Mouse (Mus musculus): ENCODE measurements around the gene Elof1. TPM values are rescaled to one million over a fixed set of nuclear protein-coding genes. Genes with fewer than 3 reads are reported as not detected.
"Not testable (repeated sequence)": the region's sequence is repeated elsewhere in the genome, so short reads cannot be mapped to it uniquely, and the experiment has no call there.

Elof1 gene
- total RNA-seq, 1 experiment = 85.3 TPM

DNA sequence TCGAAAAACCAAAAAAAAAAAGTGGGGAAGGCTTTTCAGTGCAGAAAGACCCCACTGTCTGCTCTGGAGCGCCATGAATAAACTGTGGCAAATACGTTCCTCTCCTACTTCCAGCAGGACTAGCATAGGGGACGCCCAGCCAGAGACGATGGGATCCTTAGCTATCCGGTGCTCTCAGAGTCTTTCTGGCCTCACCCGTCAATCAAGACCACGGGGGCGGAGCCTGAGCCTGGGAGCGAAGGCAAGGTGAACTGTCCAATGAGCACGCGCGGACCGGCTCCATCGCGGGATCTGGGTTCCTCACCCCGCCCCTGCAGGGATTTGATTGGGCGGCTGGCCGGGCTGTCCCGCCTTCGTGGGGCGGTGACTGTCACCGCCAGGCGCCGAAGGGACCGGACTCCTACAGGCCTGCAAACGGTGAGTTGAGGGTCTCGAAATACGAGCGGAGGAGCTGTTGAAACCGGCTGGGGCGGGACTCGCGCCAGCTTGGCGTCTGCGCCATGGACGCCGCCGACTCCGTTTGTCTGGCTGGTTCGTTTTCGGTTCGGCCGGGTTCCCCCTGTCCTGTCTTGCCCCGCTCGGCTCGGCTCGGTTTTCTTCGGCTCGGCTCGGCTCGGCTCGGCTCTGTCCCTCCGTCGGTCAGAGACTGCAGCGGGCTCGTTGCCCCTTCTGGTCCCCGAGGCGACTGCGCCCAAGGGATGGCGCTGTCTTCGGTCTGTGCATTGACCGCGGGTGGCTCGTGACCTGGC lies 39.7 kb upstream of the Elof1 start, which contains the start of gene Pigyl:
Gene Pigyl (plus strand): TSS at position 350 of the 749 bp plus-strand sequence.
- Histone ChIP-seq H3K9ac (ENCODE audit: insufficient read depth, low read depth, low read length, poor library complexity, severe bottlenecking) (peak within 1 kb of the TSS; percentile 80), H3K4me1 (ENCODE audit: control insufficient read depth in 2 of 2, insufficient read depth in 2 of 2, low read length in 2 of 2, poor library complexity in 1 of 2) (peaks cover 0 to 7% of the 10 kb centered on the region in 2 experiments; a peak in 1 of 4 replicates), H3K4me3 (ENCODE audit: insufficient read depth in 1 of 2, low read depth in 1 of 2, low read length in 2 of 2, poor library complexity in 1 of 2, severe bottlenecking in 1 of 2) (peak within 1 kb of the TSS; percentile 74 to 97), H3K9me3 (ENCODE audit: control insufficient read depth, insufficient read depth, low read depth, low read length) (no peaks in the 10 kb centered on the region), H3K27ac (ENCODE audit: insufficient read depth, low read depth, low read length, poor library complexity, severe bottlenecking) (peak within 1 kb of the TSS; percentile 9; the same call in 1 of the 2 replicates), H3K36me3 (ENCODE audit: control insufficient read depth, insufficient read depth, low read length, poor library complexity, severe bottlenecking) (peaks cover 6% of the 10 kb centered on the region; the same call in 1 of the 2 replicates)
- peak; percentile 99 for DNase-seq (ENCODE audit: low read depth, low spot score)
- in situ Hi-C loops (cut with MboI; ENCODE audit: low sequenced_read_pairs in 2 of 2, unreplicated experiment in 2 of 2) = no loop called here
- TF ChIP-seq HCFC1 (IDR thresholded peaks at IDR 0.05; ENCODE audit: borderline replicate concordance, insufficient read depth, low read length) (peak; percentile 41; the same call in 1 of the 2 replicates), MAFK (IDR thresholded peaks at IDR 0.05; ENCODE audit: insufficient read depth, low read depth, low read length) (no peak), ZNF384 (IDR thresholded peaks at IDR 0.05; ENCODE audit: low read depth, low read length) (no peak), ZC3H11A (IDR thresholded peaks at IDR 0.05; ENCODE audit: borderline replicate concordance, low read depth, low read length) (no peak), CHD2 (IDR thresholded peaks at IDR 0.05; ENCODE audit: low read depth, low read length) (peak; percentile 86)

DNA sequence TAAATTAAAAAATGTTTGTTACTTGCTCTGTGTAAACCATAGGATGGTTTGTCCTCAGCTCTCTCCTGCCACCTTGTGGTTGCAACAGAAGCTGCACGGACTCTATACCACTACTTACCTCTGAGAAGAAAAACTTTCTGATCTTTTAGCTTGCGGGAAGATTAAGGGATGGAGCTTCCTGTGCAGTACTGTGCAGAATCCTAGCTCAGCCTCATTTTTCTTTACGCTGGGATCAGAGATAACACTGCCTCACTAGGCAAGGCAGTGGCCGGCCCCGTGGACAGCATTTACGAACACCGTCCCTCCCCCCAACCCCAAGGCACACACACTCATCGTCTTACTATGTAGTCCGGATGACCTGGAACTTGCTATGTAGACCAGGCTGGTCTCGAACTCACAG lies 38.6 kb upstream of the Elof1 start:
- H3K36me3 ChIP-seq (ENCODE audit: control insufficient read depth, insufficient read depth, low read length, poor library complexity, severe bottlenecking) = peaks cover 6% of the 10 kb centered on the region; the same call in 1 of the 2 replicates
- no peaks in the 10 kb centered on the region for H3K9me3 ChIP-seq (ENCODE audit: control insufficient read depth, insufficient read depth, low read depth, low read length)
- no peak for DNase-seq (ENCODE audit: low read depth, low spot score)
- no peak for TF ChIP-seq HCFC1 (IDR thresholded peaks at IDR 0.05; ENCODE audit: borderline replicate concordance, insufficient read depth, low read length)
- TF ChIP-seq CHD2 (IDR thresholded peaks at IDR 0.05; ENCODE audit: low read depth, low read length) = no peak
- peak; percentile 66 for TF ChIP-seq ZC3H11A (IDR thresholded peaks at IDR 0.05; ENCODE audit: borderline replicate concordance, low read depth, low read length)
- TF ChIP-seq ZNF384 (IDR thresholded peaks at IDR 0.05; ENCODE audit: low read depth, low read length) = no peak
- TF ChIP-seq MAFK (IDR thresholded peaks at IDR 0.05; ENCODE audit: insufficient read depth, low read depth, low read length) = no peak
- no peak overlapping the region for H3K27ac ChIP-seq (ENCODE audit: insufficient read depth, low read depth, low read length, poor library complexity, severe bottlenecking)
- in situ Hi-C loops (cut with MboI; ENCODE audit: low sequenced_read_pairs in 2 of 2, unreplicated experiment in 2 of 2) = no loop called here
- peak overlapping the region; percentile 31; the same call in 1 of the 2 replicates for H3K9ac ChIP-seq (ENCODE audit: insufficient read depth, low read depth, low read length, poor library complexity, severe bottlenecking)
- peak overlapping the region in 1 of 2 experiments; percentile 25; a peak in 2 of 4 replicates for H3K4me3 ChIP-seq (ENCODE audit: insufficient read depth in 1 of 2, low read depth in 1 of 2, low read length in 2 of 2, poor library complexity in 1 of 2, severe bottlenecking in 1 of 2)
- peaks cover 0 to 7% of the 10 kb centered on the region in 2 experiments; a peak in 1 of 4 replicates for H3K4me1 ChIP-seq (ENCODE audit: control insufficient read depth in 2 of 2, insufficient read depth in 2 of 2, low read length in 2 of 2, poor library complexity in 1 of 2)

DNA sequence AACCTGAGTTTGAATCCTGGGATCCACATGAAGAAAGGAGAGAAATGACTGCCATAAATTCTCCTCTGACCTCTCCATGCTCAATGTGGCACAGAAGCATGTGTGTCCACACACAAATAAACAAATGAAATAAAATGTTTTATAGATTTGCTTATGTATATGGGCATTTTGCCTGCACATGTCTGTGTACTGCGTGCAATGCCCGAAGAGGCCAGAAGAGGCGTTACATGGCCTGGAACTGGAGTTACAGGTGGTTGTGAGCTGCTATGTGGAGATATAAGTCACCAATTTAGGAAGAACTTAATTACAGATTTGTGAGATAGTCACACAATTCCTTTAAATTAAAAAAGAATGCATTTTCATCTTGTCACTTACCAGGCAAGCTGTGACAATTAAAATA lies 36.8 kb upstream of the Elof1 start:
- TF ChIP-seq ZC3H11A (IDR thresholded peaks at IDR 0.05; ENCODE audit: borderline replicate concordance, low read depth, low read length) (no peak), ZNF384 (IDR thresholded peaks at IDR 0.05; ENCODE audit: low read depth, low read length) (no peak), CHD2 (IDR thresholded peaks at IDR 0.05; ENCODE audit: low read depth, low read length) (no peak), HCFC1 (IDR thresholded peaks at IDR 0.05; ENCODE audit: borderline replicate concordance, insufficient read depth, low read length) (no peak), MAFK (IDR thresholded peaks at IDR 0.05; ENCODE audit: insufficient read depth, low read depth, low read length) (no peak)
- H3K4me3 ChIP-seq (ENCODE audit: insufficient read depth in 1 of 2, low read depth in 1 of 2, low read length in 2 of 2, poor library complexity in 1 of 2, severe bottlenecking in 1 of 2) = no peak overlapping the region
- peaks cover 6% of the 10 kb centered on the region; the same call in 1 of the 2 replicates for H3K36me3 ChIP-seq (ENCODE audit: control insufficient read depth, insufficient read depth, low read length, poor library complexity, severe bottlenecking)
- H3K27ac ChIP-seq (ENCODE audit: insufficient read depth, low read depth, low read length, poor library complexity, severe bottlenecking) = no peak overlapping the region
- no peak overlapping the region for H3K9ac ChIP-seq (ENCODE audit: insufficient read depth, low read depth, low read length, poor library complexity, severe bottlenecking)
- peaks cover 0 to 10% of the 10 kb centered on the region in 2 experiments; a peak in 2 of 4 replicates for H3K4me1 ChIP-seq (ENCODE audit: control insufficient read depth in 2 of 2, insufficient read depth in 2 of 2, low read length in 2 of 2, poor library complexity in 1 of 2)
- in situ Hi-C loops (cut with MboI; ENCODE audit: low sequenced_read_pairs in 2 of 2, unreplicated experiment in 2 of 2) = no loop called here
- DNase-seq (ENCODE audit: low read depth, low spot score) = no peak
- no peaks in the 10 kb centered on the region for H3K9me3 ChIP-seq (ENCODE audit: control insufficient read depth, insufficient read depth, low read depth, low read length)

DNA sequence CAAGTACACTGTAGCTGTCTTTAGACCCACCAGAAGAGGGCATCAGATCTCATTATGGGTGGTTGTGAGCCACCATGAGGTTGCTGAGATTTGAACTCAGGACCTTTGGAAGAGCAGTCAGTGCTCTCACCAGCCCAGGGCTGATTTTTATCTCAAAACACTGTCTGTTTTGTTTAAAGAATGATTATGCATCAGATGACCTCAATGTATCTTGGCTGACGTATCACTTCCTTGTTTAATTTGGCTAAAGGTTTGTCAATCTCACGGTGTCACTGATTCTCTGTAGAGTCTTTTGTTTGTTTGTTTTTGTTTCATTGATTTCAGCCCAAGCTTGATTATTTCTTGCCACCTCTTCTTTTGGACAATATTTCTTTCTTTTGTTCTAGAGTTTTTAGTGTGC lies 34.0 kb upstream of the Elof1 start:
- no peaks in the 10 kb centered on the region for H3K36me3 ChIP-seq (ENCODE audit: control insufficient read depth, insufficient read depth, low read length, poor library complexity, severe bottlenecking)
- no peak overlapping the region for H3K27ac ChIP-seq (ENCODE audit: insufficient read depth, low read depth, low read length, poor library complexity, severe bottlenecking)
- no peak overlapping the region for H3K9ac ChIP-seq (ENCODE audit: insufficient read depth, low read depth, low read length, poor library complexity, severe bottlenecking)
- H3K9me3 ChIP-seq (ENCODE audit: control insufficient read depth, insufficient read depth, low read depth, low read length) = no peaks in the 10 kb centered on the region
- peaks cover 0 to 3% of the 10 kb centered on the region in 2 experiments; a peak in 2 of 4 replicates for H3K4me1 ChIP-seq (ENCODE audit: control insufficient read depth in 2 of 2, insufficient read depth in 2 of 2, low read length in 2 of 2, poor library complexity in 1 of 2)
- in situ Hi-C loops (cut with MboI; ENCODE audit: low sequenced_read_pairs in 2 of 2, unreplicated experiment in 2 of 2) = no loop called here
- no peak overlapping the region for H3K4me3 ChIP-seq (ENCODE audit: insufficient read depth in 1 of 2, low read depth in 1 of 2, low read length in 2 of 2, poor library complexity in 1 of 2, severe bottlenecking in 1 of 2)
- DNase-seq (ENCODE audit: low read depth, low spot score) = no peak
- TF ChIP-seq HCFC1 (IDR thresholded peaks at IDR 0.05; ENCODE audit: borderline replicate concordance, insufficient read depth, low read length) (no peak), MAFK (IDR thresholded peaks at IDR 0.05; ENCODE audit: insufficient read depth, low read depth, low read length) (no peak), ZC3H11A (IDR thresholded peaks at IDR 0.05; ENCODE audit: borderline replicate concordance, low read depth, low read length) (no peak), CHD2 (IDR thresholded peaks at IDR 0.05; ENCODE audit: low read depth, low read length) (no peak), ZNF384 (IDR thresholded peaks at IDR 0.05; ENCODE audit: low read depth, low read length) (no peak)

DNA sequence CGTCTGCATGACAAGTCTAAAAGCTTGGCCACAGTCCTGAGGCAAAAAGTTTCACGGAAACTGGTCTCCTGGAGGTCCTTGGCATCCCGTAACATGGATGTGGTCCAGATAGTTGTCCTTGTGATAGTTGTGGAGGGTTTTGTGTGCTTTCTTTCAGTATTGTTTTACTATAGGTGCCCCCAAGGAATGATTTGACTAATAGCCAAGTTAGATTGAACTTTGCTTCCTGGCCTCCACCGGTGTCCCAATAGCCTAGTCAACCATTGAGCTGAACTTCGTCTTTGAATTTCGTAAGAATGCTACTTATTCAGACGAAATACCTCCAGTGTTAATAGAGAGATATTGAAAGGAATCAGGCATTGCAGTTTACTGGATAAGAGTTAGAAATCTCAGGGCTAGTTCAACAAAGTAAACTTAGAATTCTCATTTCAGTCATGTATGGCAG lies 33.3 kb upstream of the Elof1 start:
- in situ Hi-C loops (cut with MboI; ENCODE audit: low sequenced_read_pairs in 2 of 2, unreplicated experiment in 2 of 2); H3K36me3 ChIP-seq (ENCODE audit: control insufficient read depth, insufficient read depth, low read length, poor library complexity, severe bottlenecking); H3K9me3 ChIP-seq (ENCODE audit: control insufficient read depth, insufficient read depth, low read depth, low read length); H3K9ac ChIP-seq (ENCODE audit: insufficient read depth, low read depth, low read length, poor library complexity, severe bottlenecking); DNase-seq (ENCODE audit: low read depth, low spot score); H3K4me1 ChIP-seq (ENCODE audit: control insufficient read depth in 2 of 2, insufficient read depth in 2 of 2, low read length in 2 of 2, poor library complexity in 1 of 2): not testable (repeated sequence)
- peak overlapping the region in 1 of 2 experiments; percentile 27; a peak in 2 of 4 replicates for H3K4me3 ChIP-seq (ENCODE audit: insufficient read depth in 1 of 2, low read depth in 1 of 2, low read length in 2 of 2, poor library complexity in 1 of 2, severe bottlenecking in 1 of 2)
- peak overlapping the region; percentile 16; the same call in 1 of the 2 replicates for H3K27ac ChIP-seq (ENCODE audit: insufficient read depth, low read depth, low read length, poor library complexity, severe bottlenecking)

Measured in ES-E14 (cell line).